Mouse (Mus musculus): ENCODE results near the gene Hsf2bp. TPM values are rescaled to one million over a fixed set of nuclear protein-coding genes. Genes with fewer than 3 reads are reported as not detected.

Hsf2bp gene
- total and polyA plus RNA-seq, 2 experiments from 2014 or later, result 0.57 to 0.90 TPM

DNA sequence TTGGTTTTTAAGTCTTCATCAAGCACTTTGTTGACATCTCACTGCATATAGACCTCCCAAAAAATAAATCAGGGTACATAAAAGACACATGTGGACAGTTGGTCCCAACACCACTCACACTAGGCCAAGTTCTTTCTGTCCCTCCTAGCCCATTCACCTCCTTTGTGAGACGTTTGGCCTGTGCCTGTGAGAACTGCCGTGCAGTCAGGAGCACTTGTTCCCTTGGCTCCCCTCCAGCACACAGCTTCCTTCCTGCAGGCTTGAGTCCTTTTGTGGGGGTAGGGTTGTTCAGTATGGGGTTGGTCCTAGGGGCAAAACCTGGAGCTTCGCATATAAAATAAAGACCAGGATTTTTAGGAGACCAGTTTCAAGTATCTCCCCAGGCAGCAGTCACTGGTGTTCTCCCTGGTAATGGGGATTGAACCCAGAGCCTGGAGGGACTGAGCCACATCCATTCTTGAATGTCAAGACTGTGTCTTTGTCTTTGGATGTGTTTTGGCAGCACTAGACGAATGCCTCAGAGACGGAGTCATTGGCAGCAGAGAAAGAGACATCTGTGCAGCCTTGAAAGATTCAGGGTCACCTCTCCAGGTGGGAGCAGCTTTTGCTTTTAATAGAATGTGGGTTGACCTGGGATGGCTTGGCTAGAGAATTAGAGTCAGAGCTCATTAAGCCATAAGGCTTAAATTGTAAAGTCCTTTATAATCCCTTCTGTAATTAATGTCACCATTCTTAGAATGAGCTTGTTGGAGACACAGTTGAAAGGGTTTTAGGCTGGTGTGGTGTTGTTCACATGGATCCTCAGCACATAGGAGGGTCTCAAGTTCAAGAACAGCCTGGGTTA lies 16.3 kb upstream of the Hsf2bp start:
- H3K27ac ChIP-seq (ENCODE audit: low read depth, low read length), result no peak overlapping the region
- ATAC-seq, result peak; percentile 38; the same call in 1 of the 2 replicates
- no peak overlapping the region for H3K4me3 ChIP-seq (ENCODE audit: low read depth, low read length)
- no peaks in the 10 kb centered on the region for H3K4me1 ChIP-seq (ENCODE audit: insufficient read depth)
- no peaks in the 10 kb centered on the region for H3K9me3 ChIP-seq (ENCODE audit: low read length)
- H3K27me3 ChIP-seq (ENCODE audit: insufficient read depth, low read length), result no peaks in the 10 kb centered on the region
- TF ChIP-seq CTCF (IDR thresholded peaks at IDR 0.05; ENCODE audit: low read depth), result no peak
- no peak for DNase-seq
- peaks cover 79% of the 10 kb centered on the region for H3K36me3 ChIP-seq (ENCODE audit: insufficient read depth)
- WGBS, result 36% methylated on average over 5 of the region's 5 CpGs
- no peak overlapping the region for H3K4me2 ChIP-seq (ENCODE audit: low read depth)
- H3K9ac ChIP-seq, result no peak overlapping the region

GRCm38 (mm10) chr17:32050609-32051008 lies 14.5 kb upstream of the Hsf2bp start:
- no peak overlapping the region for H3K4me2 ChIP-seq (ENCODE audit: low read depth)
- no peak for DNase-seq
- no peak for ATAC-seq
- H3K4me1 ChIP-seq (ENCODE audit: insufficient read depth), result no peaks in the 10 kb centered on the region
- no peak overlapping the region for H3K9ac ChIP-seq
- 85% methylated on average over 6 of the region's 6 CpGs for WGBS
- no peak overlapping the region for H3K4me3 ChIP-seq (ENCODE audit: low read depth, low read length)
- no peaks in the 10 kb centered on the region for H3K9me3 ChIP-seq (ENCODE audit: low read length)
- no peaks in the 10 kb centered on the region for H3K27me3 ChIP-seq (ENCODE audit: insufficient read depth, low read length)
- no peak overlapping the region for H3K27ac ChIP-seq (ENCODE audit: low read depth, low read length)
- no peak for TF ChIP-seq CTCF (IDR thresholded peaks at IDR 0.05; ENCODE audit: low read depth)
- H3K36me3 ChIP-seq (ENCODE audit: insufficient read depth), result peaks cover 72% of the 10 kb centered on the region

- TF ChIP-seq CTCF (IDR thresholded peaks at IDR 0.05; ENCODE audit: low read depth), result no peak
- Histone ChIP-seq H3K27me3 (ENCODE audit: insufficient read depth, low read length) (no peaks in the 10 kb centered on the region), H3K36me3 (ENCODE audit: insufficient read depth) (peaks cover 65% of the 10 kb centered on the region), H3K9me3 (ENCODE audit: low read length) (no peaks in the 10 kb centered on the region), H3K4me3 (ENCODE audit: low read depth, low read length) (no peak overlapping the region), H3K4me2 (ENCODE audit: low read depth) (no peak overlapping the region), H3K27ac (ENCODE audit: low read depth, low read length) (no peak overlapping the region), H3K9ac (no peak overlapping the region), H3K4me1 (ENCODE audit: insufficient read depth) (no peaks in the 10 kb centered on the region)
- no peak for DNase-seq
- WGBS, result 83% methylated on average over 4 of the region's 4 CpGs
- no peak for ATAC-seq
Measured at GRCm38 (mm10) chr17:32049914-32050313, 13.8 kb upstream of the Hsf2bp start.

- no peak overlapping the region for H3K9ac ChIP-seq
- H3K4me1 ChIP-seq (ENCODE audit: insufficient read depth), result no peaks in the 10 kb centered on the region
- TF ChIP-seq CTCF (IDR thresholded peaks at IDR 0.05; ENCODE audit: low read depth), result no peak
- 95% methylated on average over 5 of the region's 5 CpGs for WGBS
- H3K36me3 ChIP-seq (ENCODE audit: insufficient read depth), result peaks cover 51% of the 10 kb centered on the region
- H3K4me3 ChIP-seq (ENCODE audit: low read depth, low read length), result no peak overlapping the region
- no peak for DNase-seq
- ATAC-seq, result no peak
- no peak overlapping the region for H3K27ac ChIP-seq (ENCODE audit: low read depth, low read length)
- H3K27me3 ChIP-seq (ENCODE audit: insufficient read depth, low read length), result no peaks in the 10 kb centered on the region
- no peak overlapping the region for H3K4me2 ChIP-seq (ENCODE audit: low read depth)
- H3K9me3 ChIP-seq (ENCODE audit: low read length), result no peaks in the 10 kb centered on the region
Measured at GRCm38 (mm10) chr17:32048351-32048750, 12.2 kb upstream of the Hsf2bp start.

DNA sequence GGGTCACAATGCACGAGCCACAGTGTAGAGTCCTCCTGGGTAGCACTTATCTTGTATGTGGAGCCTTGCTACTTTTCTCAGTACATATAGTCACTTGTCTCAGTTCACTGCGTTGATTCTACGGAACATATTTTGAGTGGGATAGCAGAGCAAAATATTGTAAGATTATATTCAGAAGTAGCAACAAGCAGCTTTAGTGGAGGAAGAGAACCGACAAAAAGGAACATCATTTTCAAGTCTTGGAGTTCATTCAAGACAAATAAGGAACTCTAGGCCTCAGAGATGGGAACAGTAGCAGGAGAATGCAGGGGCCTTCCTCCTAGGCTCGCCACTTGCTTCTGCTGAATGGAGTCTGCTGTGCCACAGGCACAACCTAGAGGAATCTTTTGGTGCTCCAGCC lies 10.4 kb upstream of the Hsf2bp start:
- no peak for ATAC-seq
- Histone ChIP-seq H3K4me2 (ENCODE audit: low read depth) (no peak overlapping the region), H3K4me3 (ENCODE audit: low read depth, low read length) (no peak overlapping the region), H3K27me3 (ENCODE audit: insufficient read depth, low read length) (no peaks in the 10 kb centered on the region), H3K9ac (no peak overlapping the region), H3K4me1 (ENCODE audit: insufficient read depth) (no peaks in the 10 kb centered on the region), H3K27ac (ENCODE audit: low read depth, low read length) (no peak overlapping the region), H3K36me3 (ENCODE audit: insufficient read depth) (peaks cover 39% of the 10 kb centered on the region), H3K9me3 (ENCODE audit: low read length) (no peaks in the 10 kb centered on the region)
- no peak for DNase-seq
- 89% methylated on average over 5 of the region's 5 CpGs for WGBS
- no peak for TF ChIP-seq CTCF (IDR thresholded peaks at IDR 0.05; ENCODE audit: low read depth)

DNA sequence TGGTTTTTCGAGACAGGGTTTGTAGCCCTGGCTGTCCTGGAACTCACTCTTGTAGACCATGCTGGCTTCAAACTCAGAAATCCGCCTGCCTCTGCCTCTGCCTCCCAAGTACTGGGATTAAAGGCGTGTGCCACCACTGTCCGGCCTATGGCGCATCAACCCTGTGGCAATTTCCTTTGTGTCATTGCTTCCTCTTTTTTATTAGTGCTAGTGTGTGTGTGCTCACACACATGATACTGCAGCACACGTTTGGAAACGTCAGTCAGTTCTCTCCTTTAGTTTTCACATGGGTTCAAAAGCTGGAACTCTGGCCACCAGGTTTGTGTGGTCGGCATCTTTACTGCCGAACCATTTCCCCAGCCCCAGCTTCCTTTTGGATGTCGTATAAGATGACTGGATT lies 4.1 kb upstream of the Hsf2bp start:
- no peak for TF ChIP-seq CTCF (IDR thresholded peaks at IDR 0.05; ENCODE audit: low read depth)
- WGBS, result 90% methylated on average over 10 of the region's 10 CpGs
- H3K27ac ChIP-seq (ENCODE audit: low read depth, low read length), result no peak overlapping the region
- no peak overlapping the region for H3K4me2 ChIP-seq (ENCODE audit: low read depth)
- H3K4me3 ChIP-seq (ENCODE audit: low read depth, low read length), result no peak overlapping the region
- ATAC-seq (no peak), DNase-seq (no peak)
- peaks cover 11% of the 10 kb centered on the region; the same call in 1 of the 2 replicates for H3K4me1 ChIP-seq (ENCODE audit: insufficient read depth)
- no peaks in the 10 kb centered on the region for H3K9me3 ChIP-seq (ENCODE audit: low read length)
- no peaks in the 10 kb centered on the region for H3K36me3 ChIP-seq (ENCODE audit: insufficient read depth)
- H3K9ac ChIP-seq, result no peak overlapping the region
- H3K27me3 ChIP-seq (ENCODE audit: insufficient read depth, low read length), result no peaks in the 10 kb centered on the region
